Mouse (Mus musculus): ENCODE measurements at regions not wholly inside any gene's neighbourhood (a gene's known extent, or its start where the extent isn't known, plus 50 kb on each side); places are given as distances from the start of the nearest gene placed in this dataset.

DNA sequence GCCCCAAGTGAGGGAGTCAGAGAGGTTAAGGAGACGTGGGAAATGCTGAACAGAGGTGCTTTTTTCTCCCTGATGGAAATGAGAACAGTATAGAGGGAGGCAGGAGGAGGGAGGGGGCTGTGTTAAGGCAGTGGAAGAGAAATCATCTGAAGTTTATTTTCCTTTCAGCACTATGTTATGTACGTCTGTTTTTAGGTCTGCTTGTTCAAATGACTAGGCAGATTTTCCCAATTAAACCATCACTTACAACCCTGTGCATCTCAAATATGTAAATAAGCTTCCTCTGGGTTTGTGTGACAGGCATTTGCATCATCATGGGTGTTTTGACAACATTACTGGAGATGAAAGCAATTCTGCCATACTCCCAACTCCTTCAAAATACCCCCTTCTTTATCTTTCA, 92.1 kb upstream of the Got2 start:
- DNase-seq (ENCODE audit: low spot score in 2 of 2) = no peak

GRCm38 (mm10) chr8:95979223-95979622, 90.9 kb upstream of the Got2 start:
- no peak for DNase-seq (ENCODE audit: low spot score in 2 of 2)

DNA sequence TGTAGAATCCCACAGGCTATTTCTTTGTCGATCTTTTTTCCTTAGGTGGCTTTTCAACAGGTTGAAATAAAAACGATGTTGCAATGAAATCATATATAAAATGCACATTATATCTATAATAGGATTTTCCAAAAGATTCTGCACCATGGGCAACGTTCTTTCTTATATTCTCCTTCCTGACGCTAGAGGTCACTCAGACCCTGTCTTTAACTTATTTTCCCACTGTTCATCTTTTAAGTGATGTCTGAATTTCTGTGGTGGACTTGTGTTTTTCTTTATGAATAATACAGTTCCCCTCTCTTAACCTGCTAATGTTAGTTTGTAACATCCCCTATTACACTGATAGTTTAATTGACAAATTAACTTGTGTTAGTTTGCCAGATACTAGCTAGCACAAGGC, 86.5 kb upstream of the Got2 start:
- no peak for DNase-seq (ENCODE audit: low spot score in 2 of 2)

GRCm38 (mm10) chr8:95974231-95974630, 85.9 kb upstream of the Got2 start:
- no peak for DNase-seq (ENCODE audit: low spot score in 2 of 2)

DNA sequence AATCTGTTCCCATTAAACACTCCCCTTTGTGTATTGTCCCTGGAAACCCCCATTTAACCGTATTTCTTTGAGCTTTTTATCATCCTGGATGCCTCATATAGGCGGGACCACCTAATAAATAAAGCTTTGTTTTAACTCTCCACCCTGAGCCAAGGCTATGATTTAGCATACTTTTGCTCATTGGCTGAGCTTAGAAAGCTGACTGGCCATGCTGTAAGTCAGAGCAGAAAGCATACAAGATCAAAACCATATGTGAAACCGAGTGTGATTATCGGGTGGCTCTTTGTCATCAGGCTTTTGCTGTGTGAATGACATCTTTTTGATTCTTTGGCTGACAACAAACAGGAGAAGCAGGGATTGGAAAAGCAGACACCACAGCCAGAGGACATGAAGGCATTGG, 85.2 kb upstream of the Got2 start:
- DNase-seq (ENCODE audit: low spot score in 2 of 2) = no peak

DNA sequence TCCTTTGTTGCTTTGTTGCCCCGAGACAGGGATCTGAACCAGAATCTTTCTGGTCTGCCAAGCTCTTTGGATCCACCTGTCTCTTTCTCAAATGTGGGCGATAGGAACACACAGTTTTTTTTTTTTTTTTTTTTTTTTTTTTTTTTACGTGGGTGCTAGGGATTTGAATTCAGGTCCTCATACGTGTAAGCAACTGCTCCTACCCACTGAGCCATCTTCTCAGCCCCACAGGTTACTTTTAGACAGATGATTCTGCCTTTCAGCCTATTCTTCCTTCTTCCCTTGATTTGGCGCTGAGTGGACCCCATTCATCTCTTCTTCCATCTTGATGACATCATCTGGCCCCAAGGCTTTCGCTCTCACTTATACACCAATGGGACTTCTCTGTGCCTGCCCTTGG, 80.5 kb upstream of the Got2 start:
- no peak for DNase-seq (ENCODE audit: low spot score in 2 of 2)

GRCm38 (mm10) chr8:95966430-95966829, 78.1 kb upstream of the Got2 start:
- DNase-seq (ENCODE audit: low spot score in 2 of 2) = no peak

GRCm38 (mm10) chr8:95952257-95952656, 63.9 kb upstream of the Got2 start:
- no peak for DNase-seq (ENCODE audit: low spot score in 2 of 2)

GRCm38 (mm10) chr8:95951794-95952193, 63.4 kb upstream of the Got2 start:
- peak in 1 of 2 experiments; percentile 5 for DNase-seq (ENCODE audit: low spot score in 2 of 2)

Measured in gastrocnemius, adult 8-10 months (tissue).